Mouse (Mus musculus) heart, adult 2 months (tissue): ENCODE results near the gene Cracr2a.

ENCODE experiments used
- CTCF ChIP-seq: fragments of 200-600 bp; IDR thresholded peaks from 2 replicates; pipeline ENCODE4 v1.8.1; 2022; ENCODE audit warnings: antibody characterized with exemption, mild to moderate bottlenecking, moderate library complexity
- POLR2A ChIP-seq: fragments of 200-500 bp; IDR thresholded peaks from 2 replicates; pipeline ENCODE4 v1.6.1; 2011; ENCODE audit warnings: mild to moderate bottlenecking, low read depth, low read length, control low read depth; ENCODE audit not compliant: insufficient read depth

DNA sequence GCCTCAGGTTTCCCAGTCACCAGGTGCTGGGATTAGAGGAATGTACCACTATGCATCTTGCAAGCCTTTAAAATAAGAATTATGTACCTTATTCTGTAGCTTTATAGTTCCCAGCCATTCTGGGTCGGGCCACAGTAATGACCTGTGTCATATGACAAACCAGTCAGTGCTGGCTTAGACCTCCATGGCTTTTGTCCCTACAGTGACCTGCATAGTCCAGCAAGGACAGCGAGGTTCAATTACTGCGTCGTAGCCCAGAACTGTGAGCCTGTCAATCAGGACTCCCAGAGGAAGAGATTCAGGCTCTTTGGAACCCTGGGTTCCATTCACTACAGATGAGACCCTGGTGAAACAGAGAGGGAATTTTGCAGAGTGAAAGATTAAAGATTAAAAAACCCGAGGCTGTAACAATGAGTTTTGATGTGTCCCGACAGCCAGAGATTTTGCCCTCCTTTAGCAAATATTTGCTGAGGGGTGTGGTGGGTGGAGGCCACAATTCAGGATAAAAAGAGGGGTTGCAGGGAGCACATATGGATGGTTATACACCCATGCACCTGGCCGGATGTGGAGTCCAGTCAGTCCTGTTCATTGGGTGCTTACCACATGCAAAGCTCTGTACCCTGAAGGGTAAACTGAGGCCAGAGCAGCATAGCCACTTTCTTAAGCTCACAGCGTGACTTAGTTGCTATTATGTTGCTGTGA, 10.9 kb downstream of the Cracr2a start:
- TF ChIP-seq CTCF: no peak
- no peak for TF ChIP-seq POLR2A
